Mouse (Mus musculus) spleen, adult 18-20 months (tissue): ENCODE data around the gene Tmem234.

Source experiments
- DNase-seq, 2 experiments: peaks; one replicate each; pipeline ENCODE4 v3.0.0; 2022; ENCODE audit warnings: mixed read lengths in 2 of 2

Gene Tmem234

GRCm38 (mm10) chr4:129672878-129673449 lies 72.5 kb downstream of the Tmem234 start:
- DNase-seq: no peak
